Mouse (Mus musculus): Measurements from ENCODE around the gene Gm8773. TPM values are rescaled to one million over a fixed set of nuclear protein-coding genes. Genes with fewer than 3 reads are reported as not detected.

Gene Gm8773
- polyA plus RNA-seq, 1 experiment from 2014 or later, result 2.2 TPM

DNA sequence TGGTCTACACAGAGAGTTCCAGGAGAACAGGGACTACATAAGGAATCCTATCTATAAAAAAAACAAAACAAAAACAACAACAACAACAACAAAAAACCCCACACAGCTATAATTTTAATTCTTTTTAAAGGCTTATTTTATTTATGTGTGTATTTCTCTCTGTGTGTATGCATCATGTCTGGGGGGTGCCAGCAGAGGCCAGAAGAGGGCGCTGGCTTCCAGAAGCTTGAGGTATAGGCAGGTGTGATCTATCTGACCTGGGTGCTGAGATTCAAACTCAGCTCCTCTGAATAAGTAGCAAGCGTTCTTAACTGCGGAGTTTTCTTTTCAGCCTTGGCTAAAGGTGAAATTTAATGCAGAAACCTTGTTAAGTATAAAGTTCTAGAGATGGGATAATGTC is 14.1 kb downstream of the Gm8773 start:
- ATAC-seq (no peak), DNase-seq (ENCODE audit: low read depth, low spot score) (no peak)
- in situ Hi-C loops (cut with MboI; ENCODE audit: low pct_unique_long_range_greater_than_20kb), result no loop called here
- ChIA-PET POLR2A (no interaction called here), CTCF (interaction anchor here (0.9 to 2.1 kb wide), 4 partner anchors 13 to 25 kb away, joined by 3 to 6 read pairs (median 4); no protein-coding TSS in a partner anchor)
- TF ChIP-seq CTCF (IDR thresholded peaks at IDR 0.05), result peak; percentile 28
- no peaks in the 10 kb centered on the region for H3K27me3 ChIP-seq

GRCm38 (mm10) chr5:5610540-5610939 is 36.9 kb downstream of the Gm8773 start:
- POLR2A ChIA-PET, result interaction anchor here (1.2 kb wide), 1 partner anchor 80 kb away, joined by 5 read pairs; no protein-coding TSS in a partner anchor
- no peaks in the 10 kb centered on the region for H3K27me3 ChIP-seq
- CTCF ChIA-PET, result interaction anchor here (1.0 to 2.4 kb wide), 2 partner anchors 8 to 11 kb away, joined by 3 to 7 read pairs; no protein-coding TSS in a partner anchor
- in situ Hi-C loops (cut with MboI; ENCODE audit: low pct_unique_long_range_greater_than_20kb), result no loop called here
- DNase-seq (ENCODE audit: low read depth, low spot score) (no peak), ATAC-seq (no peak)
- TF ChIP-seq CTCF (IDR thresholded peaks at IDR 0.05), result no peak

DNA sequence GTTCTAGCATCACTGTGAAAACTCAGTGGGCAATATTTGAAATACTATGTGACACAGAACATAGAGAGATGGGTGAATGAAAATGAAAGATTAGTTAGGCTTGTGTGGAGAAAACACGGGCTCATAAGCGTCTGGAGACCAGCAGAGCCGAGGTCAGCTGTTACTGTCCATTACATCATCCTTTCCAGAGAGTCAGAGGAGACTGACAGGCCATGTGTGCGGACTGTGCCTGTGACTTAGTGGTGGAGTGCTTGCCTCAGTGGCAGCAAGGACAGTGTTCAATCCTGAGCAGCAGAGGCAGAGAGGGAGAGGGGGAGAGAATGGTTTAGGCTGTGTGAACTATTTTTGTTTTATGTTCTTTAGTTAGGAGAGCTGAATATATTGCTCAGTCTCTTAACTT is 44.7 kb downstream of the Gm8773 start:
- ChIA-PET POLR2A (no interaction called here), CTCF (interaction anchor here (1.3 to 1.4 kb wide), 2 partner anchors 8 to 24 kb away, joined by 3 read pairs; no protein-coding TSS in a partner anchor)
- H3K27me3 ChIP-seq, result no peaks in the 10 kb centered on the region
- ATAC-seq (no peak), DNase-seq (ENCODE audit: low read depth, low spot score) (no peak)
- in situ Hi-C loops (cut with MboI; ENCODE audit: low pct_unique_long_range_greater_than_20kb), result no loop called here
- TF ChIP-seq CTCF (IDR thresholded peaks at IDR 0.05), result no peak

DNA sequence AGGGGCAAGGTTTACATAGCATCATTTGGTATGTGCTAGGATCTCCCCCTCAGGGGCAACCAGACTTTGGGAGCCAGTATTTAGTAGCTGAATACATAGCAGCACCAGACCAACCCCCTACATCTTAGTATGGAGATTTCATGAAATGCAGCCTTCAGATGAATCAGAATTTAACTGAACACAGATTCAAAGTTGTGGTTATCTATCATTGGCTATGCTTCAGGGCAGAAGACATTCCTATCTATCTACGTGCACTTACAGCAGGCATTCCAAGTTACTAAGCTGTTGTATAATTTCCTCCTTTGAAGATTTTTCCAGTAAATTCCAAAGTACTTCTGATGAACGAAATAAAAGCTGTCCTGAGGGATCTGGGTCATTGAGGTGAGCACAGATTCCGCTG is 51.9 kb downstream of the Gm8773 start:
- ChIA-PET POLR2A (interaction anchor here (0.8 to 1.5 kb wide), 4 partner anchors 12 to 123 kb away, joined by 3 to 4 read pairs (median 4); partner anchors contain the start of gene Gtpbp10), CTCF (interaction anchor here (0.8 to 3.6 kb wide), 7 partner anchors 10 to 124 kb away, joined by 3 to 17 read pairs (median 3); partner anchors contain the start of genes Gtpbp10 and Steap1)
- TF ChIP-seq CTCF (IDR thresholded peaks at IDR 0.05), result no peak
- ATAC-seq (peak; percentile 97), DNase-seq (ENCODE audit: low read depth, low spot score) (peak; percentile 65)
- in situ Hi-C loops (cut with MboI; ENCODE audit: low pct_unique_long_range_greater_than_20kb), result no loop called here
- H3K27me3 ChIP-seq, result no peaks in the 10 kb centered on the region

Other genes with a start within 250 kb of the Gm8773 start
- gene Cdk14, start 153.5 kb upstream of the Gm8773 start, polyA plus RNA-seq (2021), result 21.7 TPM
- gene 1700015F17Rik, start 94.7 kb upstream of the Gm8773 start, polyA plus RNA-seq (2021), result not detected
- 60.9 TPM for gene Cldn12, start 58.8 kb upstream of the Gm8773 start, polyA plus RNA-seq (2021)
- 22.1 TPM for gene Gtpbp10, start 14.3 kb upstream of the Gm8773 start, polyA plus RNA-seq (2021)
- gene Cfap69, start 90.4 kb downstream of the Gm8773 start, polyA plus RNA-seq (2021), result 31.9 TPM
- gene Steap2, start 120.8 kb downstream of the Gm8773 start, polyA plus RNA-seq (2021), result 187 TPM
- gene Steap1, start 175.5 kb downstream of the Gm8773 start, polyA plus RNA-seq (2021), result 199 TPM

Measured in Patski (cell line).